Mouse (Mus musculus): ENCODE results near the gene Chrm2.

Chrm2 gene

GRCm38 (mm10) chr6:36387612-36388400 is at the start of gene Chrm2:
Chrm2 (plus strand) TSS chr6:36388084.
- DNase-seq, result no peak

DNA sequence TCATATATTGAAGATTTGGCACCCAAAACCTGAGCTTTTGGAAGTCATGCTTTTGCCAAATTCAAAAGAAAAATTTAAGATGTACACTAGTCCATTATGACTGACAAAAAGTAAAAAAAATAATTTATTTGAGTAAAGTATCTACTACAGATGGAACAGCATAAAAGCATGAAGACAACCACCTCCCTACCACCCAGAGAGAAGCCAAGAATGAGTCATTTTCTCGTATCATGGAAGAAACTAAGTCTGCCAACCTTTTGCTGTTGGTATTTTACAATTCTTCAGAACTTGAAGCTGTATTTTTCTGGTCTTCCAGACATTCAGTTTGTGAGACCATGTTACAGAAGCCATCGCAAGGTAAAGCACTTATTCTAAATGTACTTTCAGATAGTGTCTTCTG is 13.9 kb upstream of the Chrm2 start:
- DNase-seq, result no peak

- no peak for DNase-seq
Measured at GRCm38 (mm10) chr6:36377936-36378335, 9.9 kb upstream of the Chrm2 start.

DNA sequence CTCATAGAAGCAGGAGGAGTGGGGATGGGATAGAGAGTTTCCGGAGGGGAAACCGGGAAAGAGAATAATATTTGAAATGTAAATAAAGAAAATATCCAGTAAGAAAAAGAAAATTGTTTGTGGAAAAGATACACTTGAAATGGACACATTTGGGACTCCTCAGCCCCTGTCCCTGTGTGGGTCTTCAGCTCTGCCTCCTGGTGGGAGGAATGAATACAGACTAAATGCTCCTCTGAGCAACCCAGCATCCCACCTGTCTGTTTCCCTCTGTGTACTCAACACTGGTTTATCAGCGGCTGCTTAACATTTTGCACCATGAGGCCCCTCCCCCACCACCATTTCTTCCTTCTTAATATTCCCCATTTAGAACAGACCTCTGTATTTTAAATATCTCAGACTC is 3.8 kb upstream of the Chrm2 start:
- no peak for DNase-seq

DNA sequence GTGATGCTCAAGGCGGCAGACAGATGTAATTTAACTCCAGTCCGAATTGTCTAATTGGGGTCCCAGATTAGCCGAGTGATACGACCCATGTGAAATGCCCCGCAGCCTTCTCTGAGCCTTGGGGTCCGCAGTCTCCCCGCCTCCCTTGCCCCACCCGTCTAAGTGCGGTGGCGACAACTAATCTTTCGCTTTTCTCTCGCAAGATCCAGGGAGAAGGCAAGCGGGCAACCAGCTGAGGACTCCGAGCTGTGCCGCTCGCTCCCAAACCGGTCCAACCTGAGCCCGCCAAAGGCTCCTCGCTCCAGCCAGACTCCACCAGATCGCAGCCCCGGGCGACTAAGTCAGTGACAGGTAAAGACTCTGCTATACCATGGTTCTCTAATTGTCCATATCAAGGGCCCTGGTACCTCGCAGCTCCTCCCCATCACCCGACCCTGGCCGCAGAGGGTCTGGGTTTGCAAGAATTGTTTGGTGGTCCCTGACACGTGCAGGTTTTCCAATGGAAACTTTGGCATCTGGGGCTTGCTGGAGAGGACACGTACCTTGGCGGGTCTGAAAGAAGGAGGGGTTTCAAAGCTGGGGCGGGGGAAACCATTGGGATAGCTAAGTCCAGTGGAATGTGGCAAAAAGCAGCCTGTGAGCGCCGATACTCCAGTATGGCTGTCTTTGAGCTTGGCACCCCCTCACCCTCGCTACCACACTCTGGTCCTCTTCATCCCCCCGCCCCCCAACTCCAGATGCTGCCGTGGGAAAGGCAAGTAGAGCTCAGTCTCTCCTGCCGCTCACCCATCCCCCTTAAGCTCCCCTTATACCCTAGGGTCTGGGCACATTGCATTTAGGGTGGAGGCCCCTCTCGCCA is 746 bp downstream of the Chrm2 start:
- no peak for DNase-seq

GRCm38 (mm10) chr6:36389260-36389965 is 1.5 kb downstream of the Chrm2 start:
- DNase-seq, result no peak

GRCm38 (mm10) chr6:36393705-36394104 is 5.8 kb downstream of the Chrm2 start:
- no peak for DNase-seq

- no peak for DNase-seq
Measured at GRCm38 (mm10) chr6:36405139-36405538, 17.3 kb downstream of the Chrm2 start.

- no peak for DNase-seq
Measured at GRCm38 (mm10) chr6:36409016-36409415, 21.1 kb downstream of the Chrm2 start.

DNA sequence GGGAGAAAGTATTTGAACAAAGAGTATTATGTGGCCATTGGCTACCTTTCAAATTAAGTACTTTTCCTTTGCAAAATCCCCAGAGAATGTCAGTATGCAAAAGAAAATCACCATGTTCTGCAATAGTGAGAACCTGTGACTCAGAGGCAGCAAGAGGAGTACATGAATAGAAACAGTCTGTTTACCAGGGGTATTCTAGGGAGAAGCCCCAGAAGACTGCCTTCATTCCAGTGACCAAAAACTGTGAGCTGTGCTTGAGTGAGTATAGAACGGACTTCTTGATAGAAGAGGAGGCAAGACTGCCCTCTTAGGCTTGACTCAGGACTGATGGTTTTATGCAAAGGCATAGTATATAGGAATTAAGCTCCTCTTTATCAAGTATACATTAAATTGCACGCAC is 22.2 kb downstream of the Chrm2 start:
- DNase-seq, result no peak

- no peak for DNase-seq
Measured at GRCm38 (mm10) chr6:36419716-36420115, 31.8 kb downstream of the Chrm2 start.

GRCm38 (mm10) chr6:36437964-36438363 is 50.1 kb downstream of the Chrm2 start:
- no peak for DNase-seq

- DNase-seq, result no peak
Measured at GRCm38 (mm10) chr6:36439218-36439617, 51.3 kb downstream of the Chrm2 start.

DNA sequence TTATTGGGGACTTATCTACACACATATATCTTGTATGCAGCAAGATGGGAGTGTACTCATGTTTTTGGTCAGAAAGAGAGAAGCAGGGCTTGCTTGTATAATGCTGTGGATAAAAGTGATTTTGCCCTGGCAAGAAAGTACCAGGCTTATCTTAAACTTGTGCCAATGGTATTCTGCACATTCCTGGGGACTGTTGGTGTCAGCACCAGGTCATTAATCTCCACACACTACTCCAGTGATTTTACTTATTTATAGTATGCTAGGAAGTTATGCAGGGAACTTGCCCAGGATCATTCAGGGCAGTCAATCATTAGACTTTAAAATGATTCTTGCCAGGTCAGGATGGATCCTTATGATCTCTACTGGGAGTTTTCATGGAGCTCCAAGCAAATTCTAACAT is 63.6 kb downstream of the Chrm2 start:
- no peak for DNase-seq

GRCm38 (mm10) chr6:36455071-36455470 is 67.2 kb downstream of the Chrm2 start:
- DNase-seq, result no peak

DNA sequence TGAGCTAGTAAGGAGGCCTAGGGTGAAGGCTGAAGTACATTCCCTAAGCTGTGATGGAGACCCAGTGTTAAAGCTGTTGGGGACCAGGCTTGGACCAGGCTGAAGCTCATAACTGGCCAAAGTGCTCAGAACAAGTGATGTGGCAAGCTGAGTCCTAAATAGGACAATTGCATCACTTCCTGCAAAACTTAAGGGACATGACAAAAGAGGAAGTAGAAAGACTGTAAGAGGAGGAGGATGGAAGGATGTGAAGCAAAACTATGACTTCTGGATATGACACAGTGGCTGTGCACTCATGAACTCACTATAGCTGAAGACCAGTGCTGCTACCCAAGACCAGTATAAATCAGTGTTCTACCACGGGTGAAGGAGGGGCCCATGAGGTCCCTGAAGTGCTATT is 69.1 kb downstream of the Chrm2 start:
- no peak for DNase-seq

- no peak for DNase-seq
Measured at GRCm38 (mm10) chr6:36464008-36464407, 76.1 kb downstream of the Chrm2 start.

DNA sequence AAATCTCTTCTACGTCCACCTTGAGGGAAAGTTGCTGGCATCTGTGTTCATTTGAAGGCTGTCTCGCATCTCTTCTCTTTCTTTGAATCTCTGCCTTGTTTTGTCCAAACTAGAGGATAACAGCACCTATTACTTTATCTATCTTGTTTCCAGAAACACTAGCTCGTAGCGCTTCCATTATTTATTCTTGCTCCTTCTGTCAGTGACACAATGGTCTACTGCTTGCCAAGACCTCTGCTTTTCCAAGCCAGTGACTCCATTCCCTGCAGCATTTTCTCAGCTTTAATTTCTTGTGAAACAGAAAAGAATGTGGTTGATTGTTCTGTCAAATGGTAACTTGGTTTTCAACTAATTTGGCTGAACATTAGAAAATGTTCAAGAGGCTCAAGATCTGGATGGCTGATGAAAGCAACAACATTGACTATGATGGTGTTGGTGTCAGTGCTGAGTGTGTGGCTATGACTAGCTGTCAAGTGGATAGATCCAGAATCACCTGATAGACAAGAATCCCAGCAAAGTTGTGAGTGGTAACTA is 96.3 kb downstream of the Chrm2 start:
- DNase-seq, result no peak

- DNase-seq, result no peak
Measured at GRCm38 (mm10) chr6:36507008-36507663, 119.3 kb downstream of the Chrm2 start.

- no peak for DNase-seq
Measured at GRCm38 (mm10) chr6:36507946-36508345, 120.1 kb downstream of the Chrm2 start.

GRCm38 (mm10) chr6:36508469-36508868 is 120.6 kb downstream of the Chrm2 start:
- no peak for DNase-seq

DNA sequence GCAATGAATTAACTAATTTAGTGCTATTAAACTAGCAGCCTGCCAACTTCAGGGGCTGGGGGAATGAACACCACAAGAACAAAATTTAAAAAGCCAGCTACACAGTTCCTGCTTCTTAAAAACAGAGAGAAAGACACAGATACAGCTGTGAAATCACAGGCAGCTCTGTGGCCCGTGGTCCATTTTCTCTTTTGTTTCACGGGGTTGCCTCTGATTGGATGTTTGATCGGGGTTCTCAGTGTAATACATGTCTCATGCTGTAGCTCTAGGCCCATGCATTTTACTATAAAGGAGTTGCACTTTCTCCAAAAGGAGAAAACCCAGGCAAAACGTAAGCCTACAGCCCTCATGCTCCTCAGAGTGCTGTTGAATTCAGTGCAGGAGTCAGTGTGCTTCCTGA is 128.6 kb downstream of the Chrm2 start:
- DNase-seq, result no peak

DNA sequence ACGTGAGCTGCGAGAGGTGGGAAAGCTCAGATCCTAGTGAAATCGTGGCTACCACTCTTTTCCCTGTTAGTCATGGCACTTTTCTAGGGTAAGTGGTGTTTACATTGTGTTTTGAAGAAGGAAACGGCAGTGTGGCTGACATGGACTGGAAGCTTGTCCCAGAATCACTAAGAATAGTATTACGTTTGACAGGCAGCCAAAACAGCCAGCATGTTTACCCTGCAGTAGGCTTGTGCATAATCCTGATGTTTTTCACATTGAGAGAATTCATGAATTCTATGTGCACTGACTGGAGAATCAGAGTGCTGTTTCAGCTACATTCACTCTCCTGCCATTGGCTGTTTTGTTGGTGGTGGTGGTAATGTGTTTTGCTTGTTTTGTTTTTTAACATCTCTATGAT is 129.4 kb downstream of the Chrm2 start:
- DNase-seq, result no peak

Data from thymus, postnatal 36 days (tissue).